In the genomic region with DNA sequence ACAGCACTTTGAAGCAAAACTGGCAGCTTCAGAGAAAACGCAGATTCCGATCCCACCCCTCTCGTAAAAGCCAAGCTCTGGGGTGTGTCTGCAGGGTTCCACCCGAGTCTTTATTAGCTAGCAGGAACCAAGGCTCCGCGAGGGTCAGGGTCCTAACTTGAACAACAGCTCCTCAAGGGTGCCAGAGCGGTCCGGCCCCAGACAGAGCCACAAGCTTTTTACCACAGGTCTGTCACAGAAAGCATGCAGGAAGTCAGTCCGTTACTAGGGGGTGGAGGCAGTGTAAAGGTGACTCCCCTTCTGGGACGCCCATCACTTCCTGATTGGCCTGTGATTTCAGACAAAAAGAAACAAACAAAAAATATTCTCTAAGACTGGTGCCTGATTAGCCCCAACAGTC, we compare ENCODE assay signal across 8 mouse cellular contexts. TPM values are rescaled to one million over a fixed set of nuclear protein-coding genes. Genes with fewer than 3 reads are reported as not detected.
DNase-seq lines count a peak whose midpoint lies in the region; ATAC-seq and TF ChIP-seq lines count a peak whose summit lies in the region.

No protein-coding gene starts in this region.

- peak overlapping the region; percentile 94 for H3K4me2 ChIP-seq in hindbrain, embryonic 15.5 days
- peak overlapping the region; percentile 97 for H3K4me2 ChIP-seq in liver, embryonic 15.5 days
- peak overlapping the region; percentile 75 for H3K4me2 ChIP-seq in neural tube, embryonic 13.5 days

- WGBS in bone marrow, adult 2 months: 1% methylated on average over 10 of the region's 10 CpGs
- 15% methylated on average over 10 of the region's 10 CpGs for WGBS in hindbrain, embryonic 15.5 days
- WGBS in liver, embryonic 15.5 days (ENCODE audit: insufficient replicate concordance): 8% methylated on average over 10 of the region's 10 CpGs
- 5% methylated on average over 10 of the region's 10 CpGs for WGBS in neural tube, embryonic 13.5 days

- no peaks in the 10 kb centered on the region for H3K9me3 ChIP-seq in hindbrain, embryonic 15.5 days
- no peaks in the 10 kb centered on the region for H3K9me3 ChIP-seq in liver, embryonic 15.5 days (replicated peaks)
- no peaks in the 10 kb centered on the region for H3K9me3 ChIP-seq in neural tube, embryonic 13.5 days

- peak; percentile 95 for DNase-seq in heart, adult 11 months
- no peak for DNase-seq in heart, adult 9 months (ENCODE audit: low spot score in 2 of 2)
- no peak for DNase-seq in left cerebral cortex, adult 9 months (ENCODE audit: low spot score in 2 of 2)
- DNase-seq in gastrocnemius, adult 8-10 months (ENCODE audit: low spot score in 2 of 2): no peak

- H3K4me1 ChIP-seq in bone marrow, adult 2 months (ENCODE audit: control insufficient read depth, insufficient read depth, low read length): peaks cover 6% of the 10 kb centered on the region; the same call in 1 of the 2 replicates
- peaks cover 33% of the 10 kb centered on the region for H3K4me1 ChIP-seq in hindbrain, embryonic 15.5 days (replicated peaks)
- peaks cover 67% of the 10 kb centered on the region for H3K4me1 ChIP-seq in liver, embryonic 15.5 days (replicated peaks)
- H3K4me1 ChIP-seq in neural tube, embryonic 13.5 days (replicated peaks): peaks cover 33% of the 10 kb centered on the region

- H3K9ac ChIP-seq in hindbrain, embryonic 15.5 days: no peak overlapping the region
- H3K9ac ChIP-seq in liver, embryonic 15.5 days: peak overlapping the region; percentile 80; the same call in 1 of the 2 replicates
- H3K9ac ChIP-seq in neural tube, embryonic 13.5 days: no peak overlapping the region

- H3K27ac ChIP-seq in bone marrow, adult 2 months (ENCODE audit: control insufficient read depth, insufficient read depth, low read depth, low read length, poor library complexity): 0 out of 2 replicates have a peak overlapping the region, but pooled peaks have one; percentile 2
- H3K27ac ChIP-seq in hindbrain, embryonic 15.5 days (replicated peaks): no peak overlapping the region
- H3K27ac ChIP-seq in liver, embryonic 15.5 days (replicated peaks): no peak overlapping the region
- H3K27ac ChIP-seq in neural tube, embryonic 13.5 days (replicated peaks): no peak overlapping the region

- ATAC-seq in hindbrain, embryonic 15.5 days (ENCODE audit: low FRiP score, low read depth): no peak
- no peak for ATAC-seq in liver, embryonic 15.5 days (ENCODE audit: insufficient read depth)
- no peak for ATAC-seq in neural tube, embryonic 13.5 days (ENCODE audit: low read depth)

- peaks cover 79% of the 10 kb centered on the region for H3K27me3 ChIP-seq in hindbrain, embryonic 15.5 days
- peaks cover 93% of the 10 kb centered on the region for H3K27me3 ChIP-seq in liver, embryonic 15.5 days
- peaks cover 95% of the 10 kb centered on the region for H3K27me3 ChIP-seq in neural tube, embryonic 13.5 days

- no peaks in the 10 kb centered on the region for H3K36me3 ChIP-seq in hindbrain, embryonic 15.5 days
- H3K36me3 ChIP-seq in liver, embryonic 15.5 days (replicated peaks): no peaks in the 10 kb centered on the region
- H3K36me3 ChIP-seq in neural tube, embryonic 13.5 days: no peaks in the 10 kb centered on the region

- no peak for TF ChIP-seq CTCF in bone marrow, adult 2 months (IDR thresholded peaks at IDR 0.05; ENCODE audit: control insufficient read depth, insufficient read depth, low read length)

- H3K4me3 ChIP-seq in bone marrow, adult 2 months (replicated peaks; ENCODE audit: control insufficient read depth, low read depth, low read length): peak overlapping the region; percentile 43
- peak overlapping the region; percentile 59 for H3K4me3 ChIP-seq in hindbrain, embryonic 15.5 days
- peak overlapping the region; percentile 74 for H3K4me3 ChIP-seq in liver, embryonic 15.5 days (replicated peaks)
- peak overlapping the region; percentile 55 for H3K4me3 ChIP-seq in neural tube, embryonic 13.5 days

- no peak for TF ChIP-seq POLR2A in bone marrow, adult 2 months (IDR thresholded peaks at IDR 0.05; ENCODE audit: borderline replicate concordance, control insufficient read depth, low read depth, low read length)

RNA-seq across cellular contexts. Expression of a gene that starts 0.7 kb away (rescaled TPM):
- polyA plus RNA-seq in bone marrow, adult 2 months (2011; ENCODE audit: insufficient read depth, insufficient read length, low replicate concordance, missing spikeins): 0.50 and 3.7 TPM in 2 replicates
- polyA plus RNA-seq in hindbrain, embryonic 15.5 days (2015; fragmentation: Nextera tagmentation; extraction: Ambion mirVana): 1.3 and 1.6 TPM in 2 replicates
- 1.2 and 1.3 TPM in 2 replicates for polyA plus RNA-seq in liver, embryonic 15.5 days (2015; fragmentation: Nextera tagmentation; extraction: Ambion mirVana)
- 1.8 and 2.0 TPM in 2 replicates for polyA plus RNA-seq in neural tube, embryonic 13.5 days (2015; fragmentation: Nextera tagmentation; extraction: Ambion mirVana)
- total RNA-seq in gastrocnemius, adult 8-10 months (2022): 1 to 10 TPM in 2 of 4 experiments, under 1 TPM in 2; 0.36 to 1.3 (median 0.94) TPM

RNA-seq across cellular contexts. Expression of a gene that starts 0.7 kb away (rescaled TPM):
- polyA plus RNA-seq in bone marrow, adult 2 months (2011; ENCODE audit: insufficient read depth, insufficient read length, low replicate concordance, missing spikeins): 11.3 and 12.0 TPM in 2 replicates
- polyA plus RNA-seq in hindbrain, embryonic 15.5 days (2015; fragmentation: Nextera tagmentation; extraction: Ambion mirVana): 18.3 and 19.3 TPM in 2 replicates
- 14.9 and 15.5 TPM in 2 replicates for polyA plus RNA-seq in liver, embryonic 15.5 days (2015; fragmentation: Nextera tagmentation; extraction: Ambion mirVana)
- polyA plus RNA-seq in neural tube, embryonic 13.5 days (2015; fragmentation: Nextera tagmentation; extraction: Ambion mirVana): 21.4 and 25.0 TPM in 2 replicates
- total RNA-seq in gastrocnemius, adult 8-10 months (2022): 1 to 10 TPM; 2.3 to 4.2 (median 3.1) TPM

RNA-seq across cellular contexts. Expression of a gene that starts 4.5 kb away (rescaled TPM):
- 0.95 TPM in 1 of 2 replicates, not detected in the other for polyA plus RNA-seq in bone marrow, adult 2 months (2011; ENCODE audit: insufficient read depth, insufficient read length, low replicate concordance, missing spikeins)
- 0.54 and 0.76 TPM in 2 replicates for polyA plus RNA-seq in hindbrain, embryonic 15.5 days (2015; fragmentation: Nextera tagmentation; extraction: Ambion mirVana)
- polyA plus RNA-seq in liver, embryonic 15.5 days (2015; fragmentation: Nextera tagmentation; extraction: Ambion mirVana): not detected in 2 replicates
- 0.32 and 0.44 TPM in 2 replicates for polyA plus RNA-seq in neural tube, embryonic 13.5 days (2015; fragmentation: Nextera tagmentation; extraction: Ambion mirVana)
- 10 to 100 TPM in 2 of 4 experiments, 1 to 10 TPM in 2; 8.8 to 12.6 (median 10.9) TPM for total RNA-seq in gastrocnemius, adult 8-10 months (2022)

RNA-seq across cellular contexts. Expression of a gene that starts 10.2 kb away (rescaled TPM):
- 0.82 TPM in 1 of 2 replicates, not detected in the other for polyA plus RNA-seq in bone marrow, adult 2 months (2011; ENCODE audit: insufficient read depth, insufficient read length, low replicate concordance, missing spikeins)
- polyA plus RNA-seq in hindbrain, embryonic 15.5 days (2015; fragmentation: Nextera tagmentation; extraction: Ambion mirVana): 9.9 TPM in 2 replicates
- 2.3 and 2.4 TPM in 2 replicates for polyA plus RNA-seq in liver, embryonic 15.5 days (2015; fragmentation: Nextera tagmentation; extraction: Ambion mirVana)
- polyA plus RNA-seq in neural tube, embryonic 13.5 days (2015; fragmentation: Nextera tagmentation; extraction: Ambion mirVana): 7.4 and 8.8 TPM in 2 replicates
- total RNA-seq in gastrocnemius, adult 8-10 months (2022): 1 to 10 TPM; 1.1 to 1.7 (median 1.4) TPM

RNA-seq across cellular contexts. Expression of a gene that starts 10.8 kb away (rescaled TPM):
- polyA plus RNA-seq in bone marrow, adult 2 months (2011; ENCODE audit: insufficient read depth, insufficient read length, low replicate concordance, missing spikeins): 0.70 TPM in 1 of 2 replicates, not detected in the other
- 5.2 and 5.7 TPM in 2 replicates for polyA plus RNA-seq in hindbrain, embryonic 15.5 days (2015; fragmentation: Nextera tagmentation; extraction: Ambion mirVana)
- 0.22 and 0.30 TPM in 2 replicates for polyA plus RNA-seq in liver, embryonic 15.5 days (2015; fragmentation: Nextera tagmentation; extraction: Ambion mirVana)
- 5.3 and 6.9 TPM in 2 replicates for polyA plus RNA-seq in neural tube, embryonic 13.5 days (2015; fragmentation: Nextera tagmentation; extraction: Ambion mirVana)
- 10 to 100 TPM; 30.0 to 40.5 (median 34.4) TPM for total RNA-seq in gastrocnemius, adult 8-10 months (2022)
